Mouse (Mus musculus) E14TG2a.4 (cell line): Measurements from ENCODE around the gene Tesmin.

Experiments
- CTCF ChIP-seq: conservative IDR thresholded peaks from 2 replicates; pipeline ENCODE4 v1.5.1; 2014; ENCODE audit warnings: low read length
- NANOG ChIP-seq: IDR thresholded peaks from 2 replicates; pipeline ENCODE4 v1.6.1; 2014; ENCODE audit warnings: borderline replicate concordance, low read length, mixed read lengths
- POU5F1 ChIP-seq: IDR thresholded peaks from 2 replicates; pipeline ENCODE4 v1.6.1; 2014; ENCODE audit warnings: low read length, borderline replicate concordance

DNA sequence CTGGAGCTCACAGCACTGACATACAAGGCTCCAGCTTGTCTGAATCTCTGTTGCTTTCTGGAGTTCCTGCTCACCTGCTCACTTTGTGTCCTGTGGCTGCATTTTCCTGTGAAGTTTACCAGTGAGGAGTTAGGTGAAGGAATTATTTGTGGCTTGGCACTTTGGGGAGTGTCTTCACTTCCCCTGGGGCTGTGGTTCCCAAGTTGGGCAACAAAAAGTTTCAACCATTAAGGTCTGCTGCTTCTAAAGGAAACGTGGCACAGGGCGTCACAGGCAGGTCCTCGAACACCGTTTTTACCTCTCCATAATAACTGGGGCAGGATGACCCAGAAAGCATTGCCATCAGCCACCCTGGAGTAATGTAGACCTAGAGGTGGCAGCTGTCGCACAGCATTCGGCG, 12.8 kb downstream of the Tesmin start:
- no peak for TF ChIP-seq CTCF
- no peak for TF ChIP-seq NANOG
- no peak for TF ChIP-seq POU5F1
